Mouse (Mus musculus): ENCODE measurements at regions not wholly inside any gene's neighbourhood (a gene's known extent, or its start where the extent isn't known, plus 50 kb on each side); places are given as distances from the start of the nearest gene placed in this dataset.
A peak's percentile ranks its signal among the peaks of the same experiment; 100 is the strongest.

DNA sequence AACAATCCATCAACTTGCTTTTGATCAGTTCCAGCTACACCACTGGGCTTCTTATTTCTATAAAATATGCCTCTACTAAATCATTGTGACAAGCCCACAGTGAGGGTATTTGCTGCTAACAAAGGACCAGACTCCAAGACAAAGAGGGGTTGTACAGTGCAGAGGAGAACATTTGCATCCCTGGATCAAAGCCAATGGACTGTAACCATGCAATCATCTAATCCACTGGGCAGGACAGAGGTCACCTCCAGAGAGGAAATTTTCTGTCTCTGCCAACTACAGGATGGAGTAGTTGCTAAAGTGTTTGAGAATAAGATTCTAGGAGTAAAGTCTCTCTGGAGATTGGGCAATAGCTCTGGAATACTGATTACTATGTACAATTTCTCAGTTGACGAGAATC is 272.9 kb downstream of the Cox7c start:
- DNase-seq (ENCODE audit: inconsistent age in 2 of 2, low spot score in 1 of 2), result no peak

DNA sequence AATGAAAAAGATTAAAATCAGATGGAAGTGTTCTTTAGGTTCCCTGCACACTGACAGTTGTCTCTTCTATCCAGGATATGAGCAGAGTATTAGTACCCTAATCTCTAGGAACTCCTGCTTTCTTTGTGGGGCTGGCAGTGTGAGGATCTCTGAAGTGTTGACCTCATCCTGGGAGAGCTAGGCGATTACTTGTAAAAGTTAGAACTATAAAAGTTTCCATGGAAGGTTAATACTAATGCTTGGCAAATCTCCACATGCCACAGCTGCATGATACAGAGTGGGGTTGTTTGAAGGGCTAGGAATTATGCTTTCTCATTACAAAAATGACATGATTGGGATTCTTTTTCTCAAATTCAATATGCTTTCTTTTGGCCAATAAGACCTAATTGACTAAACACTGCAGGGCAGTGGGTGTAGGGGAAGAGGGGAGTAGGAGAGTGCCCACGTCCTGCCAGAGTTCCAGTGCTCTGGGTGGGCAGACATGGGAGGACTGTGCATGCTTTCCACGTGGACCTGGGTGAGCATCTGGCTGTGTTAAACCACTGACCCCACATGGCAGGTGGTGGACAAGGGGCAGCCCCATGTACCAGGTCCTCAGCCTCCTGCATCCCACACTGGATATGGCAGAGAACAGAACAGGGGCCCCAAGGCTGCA is 275.6 kb downstream of the Cox7c start:
- no peak for DNase-seq (ENCODE audit: inconsistent age in 2 of 2, low spot score in 1 of 2)

- DNase-seq (ENCODE audit: inconsistent age in 2 of 2, low spot score in 1 of 2), result no peak
Measured at GRCm38 (mm10) chr13:85770538-85770937, 276.2 kb downstream of the Cox7c start.

- peak in 1 of 2 experiments; percentile 39 for DNase-seq (ENCODE audit: inconsistent age in 2 of 2, low spot score in 1 of 2)
Measured at GRCm38 (mm10) chr13:85768520-85768919, 278.2 kb downstream of the Cox7c start.

DNA sequence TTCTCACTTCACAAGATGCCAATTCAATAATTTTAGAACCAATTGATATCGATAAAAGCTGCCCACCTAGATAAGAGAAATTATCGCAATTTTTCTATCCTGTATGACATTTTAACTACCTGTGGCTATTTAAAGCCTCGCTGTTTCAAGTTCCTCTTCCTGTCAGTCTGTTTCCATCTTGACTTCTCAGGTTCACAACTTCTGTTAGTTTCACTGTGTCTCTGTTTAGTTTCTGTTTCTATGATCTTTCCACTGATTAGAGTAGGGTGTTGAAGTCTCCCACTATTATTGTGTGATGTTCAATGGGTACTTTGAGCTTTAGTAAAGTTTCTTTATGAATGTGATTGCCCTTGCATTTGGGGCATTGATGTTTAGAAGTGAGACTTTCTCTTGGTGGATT is 322.1 kb downstream of the Cox7c start:
- no peak for DNase-seq (ENCODE audit: inconsistent age in 2 of 2, low spot score in 1 of 2)

GRCm38 (mm10) chr13:85724105-85724504 is 322.6 kb downstream of the Cox7c start:
- DNase-seq (ENCODE audit: inconsistent age in 2 of 2, low spot score in 1 of 2), result no peak

GRCm38 (mm10) chr13:85720314-85720713 is 326.4 kb downstream of the Cox7c start:
- DNase-seq (ENCODE audit: inconsistent age in 2 of 2, low spot score in 1 of 2), result no peak

GRCm38 (mm10) chr13:85715883-85716498 is 330.7 kb downstream of the Cox7c start:
- DNase-seq (ENCODE audit: inconsistent age in 2 of 2, low spot score in 1 of 2), result no peak

DNA sequence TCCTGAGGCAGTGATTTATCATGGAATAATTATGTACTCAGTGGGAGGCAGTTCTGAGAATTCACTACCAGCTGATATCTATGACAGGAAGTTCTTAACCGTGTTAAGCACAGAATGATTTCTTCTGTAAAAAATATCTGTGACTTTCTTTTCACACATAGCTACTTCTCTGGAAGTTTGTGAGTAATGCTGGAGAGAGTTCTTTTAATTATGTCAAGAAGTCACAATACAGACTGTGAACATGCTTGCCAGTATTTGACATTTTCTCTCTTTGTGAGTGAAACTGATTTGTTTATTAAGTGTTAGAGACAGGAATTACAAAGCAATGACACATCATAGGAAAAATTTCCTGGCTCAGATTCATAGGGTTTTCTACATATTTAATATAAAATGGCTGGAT is 354.3 kb downstream of the Cox7c start:
- no peak for DNase-seq (ENCODE audit: inconsistent age in 2 of 2, low spot score in 1 of 2)
